Mouse (Mus musculus) small intestine, adult 2 months (tissue): ENCODE data around the gene Fgfbp1.

Experiments
- CTCF ChIP-seq: fragments of 200-500 bp; IDR thresholded peaks from 2 replicates; pipeline ENCODE4 v1.5.1; 2012; ENCODE audit warnings: low read depth, mild to moderate bottlenecking, control low read depth, inconsistent platforms, low read length, moderate library complexity, mixed read lengths; ENCODE audit not compliant: insufficient replicate concordance, insufficient read length; ENCODE audit errors: extremely low read depth
- POLR2A ChIP-seq: fragments of 200-500 bp; IDR thresholded peaks from 2 replicates; pipeline ENCODE4 v1.6.1; 2012; ENCODE audit warnings: low read depth, mild to moderate bottlenecking, control low read depth, inconsistent platforms, low read length, moderate library complexity

- no peak for TF ChIP-seq CTCF
- no peak for TF ChIP-seq POLR2A
These were observed 28.3 kb downstream of the Fgfbp1 start for GRCm38 (mm10) chr5:43953241-43953640.
